Mouse (Mus musculus): ENCODE measurements at regions not wholly inside any gene's neighbourhood (a gene's known extent, or its start where the extent isn't known, plus 50 kb on each side); places are given as distances from the start of the nearest gene placed in this dataset.
A peak's percentile ranks its signal among the peaks of the same experiment; 100 is the strongest.

- ATAC-seq (replicated peaks; ENCODE audit: poor library complexity) = no peak
These were observed 63.0 kb upstream of the Kif16b start for GRCm38 (mm10) chr2:142964340-142964739.

GRCm38 (mm10) chr2:142967250-142967649, 65.9 kb upstream of the Kif16b start:
- ATAC-seq (replicated peaks; ENCODE audit: poor library complexity) = peak; percentile 83

GRCm38 (mm10) chr2:142980771-142981170, 79.4 kb upstream of the Kif16b start:
- no peak for ATAC-seq (replicated peaks; ENCODE audit: poor library complexity)

- no peak for ATAC-seq (replicated peaks; ENCODE audit: poor library complexity)
These were observed 74.1 kb upstream of the Snrpb2 start for GRCm38 (mm10) chr2:142988691-142989090.

- ATAC-seq (replicated peaks; ENCODE audit: poor library complexity) = no peak
These were observed 66.8 kb upstream of the Snrpb2 start for GRCm38 (mm10) chr2:142996088-142996487.

- no peak for ATAC-seq (replicated peaks; ENCODE audit: poor library complexity)
These were observed 60.0 kb upstream of the Snrpb2 start for GRCm38 (mm10) chr2:143002874-143003273.

DNA sequence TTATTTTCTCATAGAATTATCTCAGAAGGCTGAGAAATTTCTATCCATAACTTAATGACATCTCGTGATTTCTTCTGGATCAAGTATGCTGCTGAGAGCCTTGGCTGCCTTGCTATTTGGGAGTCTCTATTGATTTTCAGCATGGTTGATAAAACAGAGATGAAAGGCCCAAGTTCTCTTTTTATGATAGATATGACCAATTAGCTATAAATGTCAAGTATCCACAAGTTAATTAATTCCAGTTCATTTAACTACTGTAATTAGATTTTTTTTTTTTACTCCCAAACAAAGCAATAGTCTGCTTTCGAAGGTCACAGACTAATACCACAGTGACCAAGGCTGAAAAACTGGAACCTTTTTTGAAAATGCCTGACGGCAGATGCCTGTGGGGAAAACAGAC, 59.5 kb upstream of the Snrpb2 start:
- ATAC-seq (replicated peaks; ENCODE audit: poor library complexity) = no peak

DNA sequence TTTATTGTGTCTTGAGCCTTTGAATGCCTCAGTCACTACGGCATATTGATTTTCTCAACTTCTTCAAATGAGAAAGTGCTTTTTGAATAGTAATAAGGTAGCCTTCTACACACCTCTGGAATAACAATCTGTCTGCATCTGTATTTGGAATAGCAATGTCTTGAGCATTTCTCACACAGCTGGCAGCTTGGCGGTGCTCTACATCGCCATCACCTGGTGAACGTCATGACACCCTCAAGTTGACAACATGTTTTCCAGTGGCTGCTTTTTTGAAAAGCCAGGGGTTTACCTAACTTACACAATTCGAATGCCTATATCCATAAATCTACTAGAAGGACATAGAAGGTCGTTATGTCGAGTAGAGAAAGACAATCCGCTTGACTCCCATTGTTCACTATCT, 51.5 kb upstream of the Snrpb2 start:
- peak; percentile 68 for ATAC-seq (replicated peaks; ENCODE audit: poor library complexity)
